Mouse (Mus musculus): ENCODE data around the gene Vwa1.
"Not testable (repeated sequence)": the region's sequence is repeated elsewhere in the genome, so short reads cannot be mapped to it uniquely, and the experiment has no call there.

The Vwa1 gene

GRCm38 (mm10) chr4:155770626-155771025 is 3.9 kb downstream of the Vwa1 start:
- ChIA-PET POLR2A (interaction anchor here in 3 of 4 experiments (0.5 to 2.4 kb wide), 4 partner anchors 10 to 74 kb away, joined by 3 to 9 read pairs (median 4); partner anchors contain the start of gene Atad3a (in 1 of the 3)), CTCF (interaction anchor here (0.6 to 1.0 kb wide), 8 partner anchors 10 to 93 kb away, joined by 3 to 7 read pairs (median 4); partner anchors contain the start of gene Atad3a (in 1 of the 4))

- POLR2A ChIA-PET: interaction anchor here in 2 of 4 experiments (0.5 to 2.4 kb wide), 2 partner anchors 10 to 20 kb away, joined by 5 to 9 read pairs; partner anchors contain the start of gene Atad3a (in 1 of the 2)
- CTCF ChIA-PET: interaction anchor here in 2 of 4 experiments (0.6 to 1.0 kb wide), 3 partner anchors 9 to 48 kb away, joined by 3 to 7 read pairs (median 4); partner anchors contain the start of gene Atad3a (in 1 of the 2)
These were observed 4.5 kb downstream of the Vwa1 start for GRCm38 (mm10) chr4:155769880-155770512.

GRCm38 (mm10) chr4:155769496-155769879 is 5.0 kb downstream of the Vwa1 start:
- POLR2A ChIA-PET: no interaction called here
- CTCF ChIA-PET: no interaction called here

- ChIA-PET POLR2A (interaction anchor here in 3 of 4 experiments (1.0 to 3.0 kb wide), 8 partner anchors 12 to 93 kb away, joined by 3 to 19 read pairs (median 4); partner anchors contain the start of genes Mib2 (in 1 of the 3) and Ssu72 (in 1 of the 3)), CTCF (no interaction called here)
These were observed 12.1 kb downstream of the Vwa1 start for GRCm38 (mm10) chr4:155762357-155762756.

GRCm38 (mm10) chr4:155761356-155762099 is 13.0 kb downstream of the Vwa1 start:
- ChIA-PET POLR2A (interaction anchor here (0.6 to 3.0 kb wide), 35 partner anchors 10 to 800 kb away, joined by 3 to 19 read pairs (median 4); partner anchors contain the start of genes Mib2 (in 2 of the 4), Vwa1 (in 2 of the 4), Ccnl2 (in 1 of the 4) and Cptp (in 1 of the 4)), CTCF (interaction anchor here (0.6 to 3.2 kb wide), 12 partner anchors 9 to 497 kb away, joined by 3 to 14 read pairs (median 4); partner anchors contain the start of genes Dvl1 (in 1 of the 4), Mrpl20 (in 1 of the 4) and Vwa1 (in 1 of the 4))

DNA sequence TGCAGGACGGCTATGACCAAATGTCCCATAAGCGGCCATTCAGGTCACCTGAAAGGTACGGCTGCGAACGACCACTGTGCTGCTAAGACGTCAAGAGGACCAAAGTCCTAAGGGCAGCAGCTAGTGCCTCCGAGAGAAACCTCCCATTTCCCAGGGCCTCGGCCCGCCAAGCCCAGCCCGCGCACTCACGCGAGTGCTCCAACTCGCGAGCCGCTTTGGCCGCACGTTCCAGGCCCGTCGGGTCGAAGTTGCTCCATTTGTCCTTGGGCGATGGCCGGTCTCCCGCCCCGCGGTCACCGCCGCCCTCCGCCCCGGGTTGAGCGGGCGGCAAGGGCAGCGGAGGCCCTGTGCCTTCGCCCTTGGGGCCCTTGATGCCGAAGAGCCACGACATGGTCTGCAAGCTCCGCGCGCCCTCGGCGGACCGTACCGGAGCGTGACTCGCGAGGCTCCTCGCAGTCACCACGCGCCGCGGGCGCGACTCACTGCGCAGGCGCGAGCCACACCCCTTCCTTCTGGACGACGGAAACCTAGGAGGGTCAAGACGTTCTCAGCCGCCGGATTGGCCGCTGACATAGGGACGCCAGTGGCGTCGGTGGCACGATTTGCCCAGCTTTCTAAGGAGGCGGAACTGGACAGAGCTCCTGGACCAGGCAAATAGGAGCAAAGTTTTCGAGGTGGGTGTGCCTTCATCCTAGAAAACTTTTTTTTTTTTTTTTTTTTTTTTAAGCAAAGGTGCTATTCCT is 13.7 kb downstream of the Vwa1 start, which contains the start of gene Atad3a:
Gene Atad3a (minus strand): TSS at position 481 of the 743 bp plus-strand sequence.
- POLR2A ChIA-PET: interaction anchor here (0.6 to 3.0 kb wide), 47 partner anchors 10 to 1295 kb away, joined by 3 to 19 read pairs (median 4); partner anchors contain the start of genes Mib2 (in 2 of the 4), Vwa1 (in 2 of the 4), Ankrd65 (in 1 of the 4) and Ccnl2 (in 1 of the 4)
- CTCF ChIA-PET: interaction anchor here (0.5 to 3.2 kb wide), 14 partner anchors 10 to 496 kb away, joined by 3 to 14 read pairs (median 4); partner anchors contain the start of genes Dvl1 (in 1 of the 4), Mrpl20 (in 1 of the 4) and Vwa1 (in 1 of the 4)

DNA sequence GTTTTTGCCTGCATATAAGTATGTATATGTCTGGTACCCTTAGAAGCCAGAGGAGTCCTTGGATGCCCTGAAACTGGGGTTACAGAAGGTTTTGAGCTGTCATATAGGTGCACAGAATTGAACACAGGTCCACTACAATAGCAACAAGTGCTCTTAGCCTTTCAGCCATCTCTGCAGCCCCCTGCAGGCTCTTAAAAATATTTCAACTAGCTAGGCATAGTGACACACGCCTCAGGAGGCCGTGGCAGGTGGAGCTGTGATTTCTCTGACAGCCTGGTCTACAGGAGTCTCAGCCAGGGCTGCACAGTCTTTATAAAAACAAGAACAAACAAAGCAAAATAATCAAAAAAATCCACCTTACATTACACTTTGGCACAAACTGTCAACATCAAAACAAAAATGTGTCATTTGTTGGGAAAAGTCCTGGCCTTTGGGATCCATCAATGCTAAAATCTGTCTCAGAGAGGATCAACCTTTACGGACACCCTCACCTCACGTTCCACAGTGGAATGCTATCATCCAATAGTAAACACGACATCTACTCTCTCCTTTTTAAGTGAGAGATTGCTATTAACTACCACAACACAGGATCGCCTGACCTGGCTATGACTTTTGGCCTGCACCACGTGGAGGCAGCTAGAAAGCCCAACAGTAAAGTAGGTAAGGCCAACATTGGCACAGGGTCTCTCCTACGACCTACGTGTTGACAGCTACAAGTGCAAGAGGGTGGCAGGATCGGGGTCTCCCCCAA is 14.5 kb downstream of the Vwa1 start:
- CTCF ChIA-PET: interaction anchor here in 3 of 4 experiments (0.7 to 3.2 kb wide), 9 partner anchors 10 to 107 kb away, joined by 3 to 14 read pairs (median 4); partner anchors contain the start of gene Vwa1 (in 1 of the 3)

GRCm38 (mm10) chr4:155757011-155757410 is 17.5 kb downstream of the Vwa1 start:
- ChIA-PET POLR2A (interaction anchor here in 3 of 4 experiments (0.9 to 1.4 kb wide), 7 partner anchors 9 to 55 kb away, joined by 3 to 4 read pairs (median 3); partner anchors contain the start of gene Vwa1 (in 1 of the 3)), CTCF (no interaction called here)

More for the DNA sequence above, 14.5 kb downstream of the Vwa1 start:
- POLR2A ChIA-PET: interaction anchor here (0.6 to 3.0 kb wide), 44 partner anchors 9 to 1294 kb away, joined by 3 to 19 read pairs (median 4); partner anchors contain the start of genes Vwa1 (in 3 of the 4), Mib2 (in 2 of the 4), Ankrd65 (in 1 of the 4) and Cptp (in 1 of the 4)

DNA sequence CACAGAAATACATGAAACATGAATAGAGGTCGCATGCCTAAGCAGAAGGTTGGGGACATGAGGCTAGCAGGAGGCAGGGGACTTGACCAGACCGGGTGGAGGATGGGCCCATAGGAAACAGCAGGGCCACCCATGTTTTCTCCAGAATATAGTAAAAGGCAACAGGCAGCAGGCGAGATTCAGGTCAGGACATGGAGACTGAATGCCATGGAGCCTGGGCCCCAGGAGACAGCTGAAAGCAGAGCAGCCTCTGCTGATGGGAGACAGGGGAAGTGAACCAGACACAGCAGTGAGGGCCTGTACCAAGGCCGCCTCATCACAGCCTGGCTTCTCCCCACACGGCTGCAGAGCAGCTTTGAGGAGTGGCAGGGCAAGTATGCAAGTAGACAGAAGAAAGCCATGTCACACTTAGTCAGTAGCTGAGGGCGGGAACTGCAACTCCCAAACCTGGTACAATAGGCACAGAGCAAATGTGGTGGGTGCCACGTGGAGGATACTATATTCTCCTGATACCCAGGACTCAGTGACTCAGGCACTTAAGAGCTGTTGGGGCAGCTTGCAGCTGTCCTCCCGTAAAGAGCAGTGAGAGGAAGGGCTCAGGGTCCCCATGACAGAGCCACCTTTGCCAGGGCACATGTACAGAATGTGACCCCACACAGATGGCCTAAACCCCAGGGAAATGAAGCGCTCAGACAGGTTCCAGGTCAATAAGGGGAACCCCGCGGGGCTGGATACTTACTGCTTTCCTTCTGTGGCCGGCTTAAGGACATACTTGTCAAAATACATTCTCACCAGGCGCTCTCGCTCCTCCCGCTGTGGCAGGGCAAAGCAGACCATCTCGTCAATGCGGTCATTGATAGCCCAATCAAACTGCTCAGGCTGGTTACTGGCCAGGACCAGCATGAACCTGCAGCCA is 27.7 kb downstream of the Vwa1 start:
- CTCF ChIA-PET: interaction anchor here in 1 of 4 experiments (0.8 kb wide), 1 partner anchor 14 kb away, joined by 6 read pairs; the partner anchor contains the start of gene Atad3a

DNA sequence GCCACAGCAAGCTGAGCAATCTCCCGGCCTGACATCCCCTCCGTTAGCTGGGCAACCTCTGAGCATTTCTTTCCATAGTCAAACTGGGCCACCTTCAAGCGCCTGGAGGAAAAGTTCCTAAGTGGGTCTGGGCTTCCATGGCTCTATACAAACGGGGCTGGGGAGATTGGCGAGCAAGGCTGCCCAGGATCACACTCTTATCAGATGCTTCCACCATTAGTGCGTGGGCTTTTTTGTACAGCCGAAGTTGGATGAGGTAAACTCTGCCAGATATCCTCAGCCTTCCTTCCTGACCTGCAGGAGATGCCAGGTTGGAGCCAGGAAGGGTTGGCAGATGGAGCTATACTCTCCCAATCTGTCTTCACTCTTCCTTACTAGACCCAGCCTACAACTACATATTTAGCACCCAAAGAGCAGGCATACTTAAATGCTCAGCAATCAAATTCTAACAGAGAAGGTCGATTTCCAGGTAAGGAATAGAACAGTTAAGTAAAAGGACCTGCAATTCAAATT is 28.4 kb downstream of the Vwa1 start:
- POLR2A ChIA-PET: interaction anchor here in 2 of 4 experiments (0.5 to 2.8 kb wide), 6 partner anchors 11 to 770 kb away, joined by 3 to 8 read pairs (median 4); partner anchors contain the start of gene Atad3a (in 2 of the 2)
- CTCF ChIA-PET: no interaction called here

More for the DNA sequence above, 27.7 kb downstream of the Vwa1 start:
- POLR2A ChIA-PET: interaction anchor here in 3 of 4 experiments (0.6 to 2.8 kb wide), 10 partner anchors 8 to 92 kb away, joined by 3 to 9 read pairs (median 4); partner anchors contain the start of gene Atad3a (in 2 of the 3)

- POLR2A ChIA-PET: interaction anchor here in 3 of 4 experiments (0.6 to 2.8 kb wide), 6 partner anchors 11 to 53 kb away, joined by 3 to 8 read pairs (median 3); partner anchors contain the start of gene Atad3a (in 1 of the 3)
- CTCF ChIA-PET: no interaction called here
These were observed 29.4 kb downstream of the Vwa1 start for GRCm38 (mm10) chr4:155745136-155745535.

DNA sequence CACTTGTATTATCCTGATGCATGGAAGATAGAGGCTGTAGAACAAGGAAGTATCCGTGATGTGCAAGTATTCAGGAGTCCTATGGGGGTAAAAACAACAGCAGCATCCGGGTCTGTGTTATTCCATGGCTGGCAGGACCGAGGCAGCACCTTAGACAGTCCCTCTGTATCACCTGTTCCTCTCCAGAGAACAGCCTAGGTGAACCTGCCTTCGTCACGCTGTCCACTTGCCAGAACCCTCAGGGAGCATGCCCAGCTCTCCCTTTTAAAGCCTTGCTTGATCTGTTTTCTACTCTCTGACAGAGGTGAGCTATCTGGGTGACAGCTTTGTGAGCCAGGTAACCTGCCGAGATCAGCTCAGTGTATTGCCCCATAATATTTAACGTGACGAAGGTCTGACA is 30.0 kb downstream of the Vwa1 start:
- ChIA-PET CTCF (no interaction called here), POLR2A (interaction anchor here in 2 of 4 experiments (0.7 to 1.3 kb wide), 4 partner anchors 11 to 36 kb away, joined by 3 read pairs; no protein-coding TSS in a partner anchor)

GRCm38 (mm10) chr4:155742684-155743083 is 31.8 kb downstream of the Vwa1 start:
- POLR2A ChIA-PET: interaction anchor here in 2 of 4 experiments (1.2 to 2.1 kb wide), 2 partner anchors 9 to 17 kb away, joined by 3 to 5 read pairs; no protein-coding TSS in a partner anchor
- CTCF ChIA-PET: no interaction called here

DNA sequence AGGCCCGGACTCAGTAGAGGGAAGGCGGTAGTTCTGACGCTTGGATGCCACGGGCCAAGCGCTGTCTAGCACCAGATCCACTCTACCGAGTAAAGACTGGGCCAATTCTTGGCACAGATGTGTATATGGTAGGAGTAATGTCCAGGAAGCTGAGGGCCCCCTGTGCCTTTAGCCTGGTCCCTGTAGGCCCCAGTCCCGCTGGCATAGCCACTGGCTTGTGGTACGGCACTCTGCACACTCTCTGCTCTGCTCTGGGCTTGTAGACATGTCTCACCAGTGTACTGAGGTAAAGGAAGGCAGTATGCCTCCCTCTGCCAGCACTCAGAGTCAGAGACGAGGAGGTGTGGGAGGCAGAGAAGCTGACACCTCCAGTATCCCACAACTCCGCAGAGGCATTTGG is 33.8 kb downstream of the Vwa1 start:
- POLR2A ChIA-PET: interaction anchor here in 1 of 4 experiments (1.2 to 1.5 kb wide), 3 partner anchors 11 to 71 kb away, joined by 3 to 4 read pairs (median 4); no protein-coding TSS in a partner anchor
- CTCF ChIA-PET: not testable (repeated sequence)

Measured in embryonic stem cell, embryonic (primary cell).